Mouse (Mus musculus) heart, embryonic 16.5 days (tissue): Measurements from ENCODE around the gene Cyth3. TPM values are rescaled to one million over a fixed set of nuclear protein-coding genes. Genes with fewer than 3 reads are reported as not detected.

Source experiments
- ATAC-seq: fragments of 200-750 bp; cut with Nextera tagmentation; replicated peaks from 2 replicates; pipeline ENCODE4 v1.8.0; 2017; ENCODE audit warnings: moderate number of reproducible peaks; ENCODE audit not compliant: insufficient read depth, low FRiP score; ENCODE audit errors: extremely low read depth
- H3K27ac ChIP-seq: fragments of 300-500 bp; sonication (generic); 2 replicates; pipeline ENCODE4 v1.5.1; 2014; ENCODE audit warnings: mild to moderate bottlenecking, low read length, control low read depth, moderate library complexity
- H3K27me3 ChIP-seq: fragments of 300-500 bp; sonication (generic); 2 replicates; pipeline ENCODE4 v1.6.1; 2014; ENCODE audit warnings: low read length, mixed read lengths; ENCODE audit not compliant: control insufficient read depth, insufficient read depth
- H3K36me3 ChIP-seq: fragments of 300-500 bp; sonication (generic); 2 replicates; pipeline ENCODE4 v1.6.1; 2014; ENCODE audit not compliant: control insufficient read depth, insufficient read depth
- H3K4me1 ChIP-seq: fragments of 300-500 bp; sonication (generic); 2 replicates; pipeline ENCODE4 v1.6.1; 2014; ENCODE audit warnings: low read length, mixed read lengths; ENCODE audit not compliant: control insufficient read depth, insufficient read depth
- H3K4me2 ChIP-seq: fragments of 300-500 bp; sonication (generic); 2 replicates; pipeline ENCODE4 v1.6.1; 2014; ENCODE audit warnings: low read depth, mild to moderate bottlenecking, control low read depth, low read length
- H3K4me3 ChIP-seq: fragments of 300-500 bp; sonication (generic); 2 replicates; pipeline ENCODE4 v1.5.1; 2014; ENCODE audit warnings: mild to moderate bottlenecking, control low read depth, low read length
- H3K9ac ChIP-seq: fragments of 300-500 bp; sonication (generic); 2 replicates; pipeline ENCODE4 v1.6.1; 2014; ENCODE audit warnings: low read length, control low read depth
- H3K9me3 ChIP-seq: fragments of 300-500 bp; sonication (generic); replicated peaks from 2 replicates; pipeline ENCODE4 v1.6.1; 2016; ENCODE audit warnings: low read length; ENCODE audit not compliant: control insufficient read depth
- WGBS: fragments of 180-500 bp; shearing (Covaris S2); extraction: QIAGEN DNeasy Blood & Tissue Kit; methylation state at CpG from one replicate; pipeline ENCODE4 v1.1.7; 2014; 5-methylcytosine and 5-hydroxymethylcytosine counted together
- polyA plus RNA-seq: library from polyadenylated mRNA; unstranded; fragments of >200 nt; fragmentation: Nextera tagmentation; extraction: Ambion mirVana; gene quantifications from 2 replicates; pipeline ENCODE4 v1.2.1, GENCODE M21; 2015

Cyth3 gene
- polyA plus RNA-seq, 1 experiment from 2014 or later: 59.4 TPM

DNA sequence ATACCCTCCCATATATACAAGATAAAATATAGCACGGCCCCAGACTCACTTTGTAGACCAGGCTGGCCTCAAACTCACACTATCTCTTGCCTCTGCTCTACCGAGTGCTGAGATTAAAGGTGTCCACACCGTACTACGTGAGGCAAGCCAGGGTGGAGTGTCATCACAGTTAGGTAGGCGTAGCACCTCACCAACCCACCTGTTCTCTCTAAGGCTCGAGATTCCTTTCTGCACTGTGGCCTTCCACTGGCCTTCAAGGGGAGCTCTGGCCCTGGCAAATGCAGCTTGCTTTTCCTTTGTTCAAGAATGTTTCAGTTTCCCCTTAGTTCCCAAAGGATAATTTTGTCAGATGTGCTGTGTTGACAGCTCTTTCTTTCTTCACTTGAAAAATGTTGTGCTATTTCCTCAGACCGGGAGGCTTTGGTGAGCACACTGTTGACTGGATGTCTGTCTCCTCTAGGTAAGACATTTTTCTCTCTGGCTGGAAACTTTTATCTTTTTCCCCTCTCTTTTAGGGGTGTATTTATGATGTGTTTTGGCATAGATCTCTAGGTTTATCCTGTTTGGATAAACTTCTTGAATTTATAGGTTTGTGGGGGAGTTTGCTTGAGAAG is 40.9 kb downstream of the Cyth3 start:
- 44% methylated on average over 7 of the region's 7 CpGs for WGBS
- no peak overlapping the region for H3K4me3 ChIP-seq
- no peak overlapping the region for H3K4me2 ChIP-seq
- no peaks in the 10 kb centered on the region for H3K27me3 ChIP-seq
- H3K9me3 ChIP-seq: no peaks in the 10 kb centered on the region
- H3K36me3 ChIP-seq: no peaks in the 10 kb centered on the region
- peaks cover 42% of the 10 kb centered on the region for H3K4me1 ChIP-seq
- no peak for ATAC-seq
- no peak overlapping the region for H3K9ac ChIP-seq
- H3K27ac ChIP-seq: peak overlapping the region; percentile 27; the same call in 1 of the 2 replicates

DNA sequence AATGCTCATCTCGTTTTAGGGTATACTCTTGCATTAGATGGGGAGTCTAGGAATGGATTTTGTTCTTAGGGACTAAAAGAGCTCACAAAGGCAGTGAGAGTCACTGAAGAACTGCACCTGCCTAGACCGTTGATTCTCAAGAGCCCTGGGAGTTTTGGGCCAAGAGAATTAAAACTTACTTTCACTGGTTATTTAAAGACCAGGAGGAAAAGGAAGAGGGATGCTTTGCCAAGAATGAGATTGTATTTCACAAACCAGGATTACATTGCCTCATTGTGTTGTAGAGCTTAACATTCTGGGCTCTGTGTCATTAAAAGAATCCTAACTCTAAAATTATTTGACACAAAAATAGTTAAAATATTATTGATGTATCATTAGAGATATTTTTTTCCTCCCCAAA is 43.3 kb downstream of the Cyth3 start:
- no peak overlapping the region for H3K4me2 ChIP-seq
- no peaks in the 10 kb centered on the region for H3K9me3 ChIP-seq
- no peaks in the 10 kb centered on the region for H3K27me3 ChIP-seq
- WGBS: 64% methylated on average over 2 of the region's 2 CpGs
- H3K27ac ChIP-seq: peak overlapping the region; percentile 39; the same call in 1 of the 2 replicates
- H3K9ac ChIP-seq: no peak overlapping the region
- no peaks in the 10 kb centered on the region for H3K36me3 ChIP-seq
- ATAC-seq: no peak
- no peak overlapping the region for H3K4me3 ChIP-seq
- peaks cover 52% of the 10 kb centered on the region for H3K4me1 ChIP-seq

DNA sequence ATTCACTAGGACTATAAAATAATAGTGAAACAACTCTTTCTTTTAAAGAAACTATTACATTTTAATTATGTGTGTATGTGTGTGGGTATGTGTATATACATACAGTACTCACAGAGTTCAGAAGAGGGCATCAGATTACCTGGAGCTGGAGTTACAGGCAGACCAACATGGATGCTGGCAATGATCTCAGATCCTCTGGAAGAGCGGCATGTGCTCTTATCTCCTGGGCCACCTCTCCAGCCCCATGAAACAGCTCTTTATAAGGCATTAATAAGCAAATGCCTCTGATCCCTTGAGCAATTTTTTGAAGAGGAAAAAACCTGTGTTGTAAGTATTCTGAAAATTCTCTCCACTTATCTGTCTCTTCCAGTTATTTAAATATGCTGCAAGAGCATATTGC is 43.8 kb downstream of the Cyth3 start:
- Histone ChIP-seq H3K36me3 (no peaks in the 10 kb centered on the region), H3K4me1 (peaks cover 52% of the 10 kb centered on the region), H3K9ac (no peak overlapping the region), H3K27me3 (no peaks in the 10 kb centered on the region), H3K27ac (no peak overlapping the region), H3K4me3 (no peak overlapping the region), H3K4me2 (no peak overlapping the region), H3K9me3 (no peaks in the 10 kb centered on the region)
- ATAC-seq: no peak
- 70% methylated on average over 1 of the region's 1 CpGs for WGBS

DNA sequence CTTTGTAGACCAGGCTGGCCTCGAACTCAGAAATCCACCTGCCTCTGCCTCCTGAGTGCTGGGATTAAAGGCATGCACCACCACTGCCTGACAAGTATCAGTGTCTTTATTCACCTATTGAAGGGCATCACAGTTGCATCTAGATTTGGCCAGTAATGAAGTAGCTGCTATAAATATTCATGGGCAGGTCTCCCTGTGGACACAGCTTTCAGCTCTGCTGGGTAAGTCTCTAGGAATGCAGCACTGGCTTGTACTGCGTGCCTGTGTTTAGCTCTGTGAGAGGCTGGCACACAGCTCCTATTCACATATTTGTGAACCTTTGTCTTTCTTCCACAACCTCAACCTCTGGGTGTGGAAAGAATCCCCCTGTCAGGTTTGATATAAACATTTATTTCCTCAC is 46.6 kb downstream of the Cyth3 start:
- Histone ChIP-seq H3K9ac (no peak overlapping the region; the same call in 1 of the 2 replicates), H3K9me3 (no peaks in the 10 kb centered on the region), H3K27me3 (no peaks in the 10 kb centered on the region), H3K27ac (peak overlapping the region; percentile 94), H3K4me3 (no peak overlapping the region), H3K4me2 (no peak overlapping the region), H3K36me3 (no peaks in the 10 kb centered on the region), H3K4me1 (peaks cover 35% of the 10 kb centered on the region)
- whole genome bisulfite sequencing: 39% methylated on average over 2 of the region's 2 CpGs
- peak; percentile 90 for ATAC-seq

GRCm38 (mm10) chr5:143669393-143669792 is 47.1 kb downstream of the Cyth3 start:
- no peak overlapping the region for H3K4me3 ChIP-seq
- ATAC-seq: peak; percentile 70
- WGBS: 43% methylated on average over 2 of the region's 2 CpGs
- peaks cover 32% of the 10 kb centered on the region for H3K4me1 ChIP-seq
- H3K27ac ChIP-seq: peak overlapping the region; percentile 94
- H3K9me3 ChIP-seq: no peaks in the 10 kb centered on the region
- H3K9ac ChIP-seq: peak overlapping the region; percentile 56
- H3K27me3 ChIP-seq: no peaks in the 10 kb centered on the region
- H3K4me2 ChIP-seq: no peak overlapping the region
- H3K36me3 ChIP-seq: no peaks in the 10 kb centered on the region

GRCm38 (mm10) chr5:143669839-143670238 is 47.6 kb downstream of the Cyth3 start:
- Histone ChIP-seq H3K9me3 (no peaks in the 10 kb centered on the region), H3K27me3 (no peaks in the 10 kb centered on the region), H3K36me3 (no peaks in the 10 kb centered on the region), H3K9ac (peak overlapping the region; percentile 56), H3K27ac (peak overlapping the region; percentile 94), H3K4me3 (no peak overlapping the region), H3K4me2 (no peak overlapping the region), H3K4me1 (peaks cover 36% of the 10 kb centered on the region)
- ATAC-seq: no peak
- 48% methylated on average over 2 of the region's 2 CpGs for WGBS

DNA sequence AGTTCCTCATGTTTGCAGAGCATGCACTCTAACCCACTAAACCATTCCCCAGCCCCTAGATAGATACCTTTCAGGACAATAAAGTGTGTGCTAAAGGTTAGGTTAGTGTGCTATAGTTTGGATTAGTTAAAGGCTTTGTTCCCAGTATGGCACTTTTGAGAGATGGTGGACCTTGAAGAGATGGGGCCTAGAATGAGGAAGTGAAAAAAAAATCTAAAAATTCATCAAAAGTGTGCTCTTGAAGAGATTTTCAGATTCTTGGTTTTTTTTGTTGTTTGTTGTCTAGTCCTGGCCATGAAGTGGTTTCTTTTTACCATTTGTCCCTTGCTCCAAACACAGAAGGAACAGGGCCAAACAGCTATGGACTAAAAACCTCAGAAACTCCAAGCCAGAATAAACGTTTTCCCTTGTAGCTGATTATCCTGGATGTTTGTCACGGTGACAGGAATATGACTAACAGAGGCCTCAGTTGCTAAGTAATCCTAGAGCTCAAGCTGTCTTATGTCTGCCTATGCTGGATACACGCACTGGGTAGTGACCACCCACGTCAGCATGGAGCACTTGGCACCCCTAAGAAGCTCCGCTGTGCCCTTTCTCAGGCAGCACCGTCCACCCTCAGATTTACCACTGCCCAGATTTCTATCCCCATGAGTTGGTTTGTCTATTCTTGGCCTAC is 48.6 kb downstream of the Cyth3 start:
- H3K4me1 ChIP-seq: peaks cover 31% of the 10 kb centered on the region
- H3K27me3 ChIP-seq: no peaks in the 10 kb centered on the region
- no peak overlapping the region for H3K9ac ChIP-seq
- ATAC-seq: no peak
- peak overlapping the region; percentile 19; the same call in 1 of the 2 replicates for H3K27ac ChIP-seq
- 74% methylated on average over 6 of the region's 6 CpGs for WGBS
- H3K9me3 ChIP-seq: no peaks in the 10 kb centered on the region
- H3K4me3 ChIP-seq: no peak overlapping the region
- no peak overlapping the region for H3K4me2 ChIP-seq
- H3K36me3 ChIP-seq: no peaks in the 10 kb centered on the region

- H3K27me3 ChIP-seq: no peaks in the 10 kb centered on the region
Measured at GRCm38 (mm10) chr5:143674576-143674975, 52.3 kb downstream of the Cyth3 start.

GRCm38 (mm10) chr5:143676218-143676985 is 54.2 kb downstream of the Cyth3 start:
- no peak overlapping the region for H3K4me2 ChIP-seq
- no peaks in the 10 kb centered on the region for H3K9me3 ChIP-seq
- H3K36me3 ChIP-seq: no peaks in the 10 kb centered on the region
- no peak overlapping the region; the same call in 1 of the 2 replicates for H3K27ac ChIP-seq
- H3K4me1 ChIP-seq: peaks cover 43% of the 10 kb centered on the region
- ATAC-seq: no peak
- no peaks in the 10 kb centered on the region for H3K27me3 ChIP-seq
- no peak overlapping the region for H3K9ac ChIP-seq
- 44% methylated on average over 5 of the region's 5 CpGs for WGBS
- no peak overlapping the region for H3K4me3 ChIP-seq

More at GRCm38 (mm10) chr5:143674576-143674975, 52.3 kb downstream of the Cyth3 start:
- no peak overlapping the region for H3K4me3 ChIP-seq
- H3K36me3 ChIP-seq: no peaks in the 10 kb centered on the region
- H3K9me3 ChIP-seq: no peaks in the 10 kb centered on the region
- H3K4me1 ChIP-seq: peaks cover 48% of the 10 kb centered on the region
- ATAC-seq: no peak
- H3K4me2 ChIP-seq: no peak overlapping the region
- no peak overlapping the region for H3K27ac ChIP-seq
- no peak overlapping the region for H3K9ac ChIP-seq
- 78% methylated on average over 5 of the region's 5 CpGs for WGBS
